Mouse (Mus musculus) gastrocnemius, postnatal 10 days (tissue): ENCODE data around the gene Ropn1l. TPM values are rescaled to one million over a fixed set of nuclear protein-coding genes. Genes with fewer than 3 reads are reported as not detected.
A peak's percentile ranks its signal among the peaks of the same experiment; 100 is the strongest.

Experiments
- DNase-seq: peaks from one replicate; pipeline ENCODE4 v3.0.0; 2021; ENCODE audit warnings: mixed read lengths
- total RNA-seq, 2 experiments: library from RNA; stranded (reverse); gene quantifications; 2 replicates each; pipeline ENCODE4 v1.2.3; 2021

The Ropn1l gene
- total RNA-seq, 2 experiments from 2014 or later = 0.38 TPM; not detected in 1

- no peak for DNase-seq
Measured at GRCm38 (mm10) chr15:31447121-31447520, 6.4 kb downstream of the Ropn1l start.

GRCm38 (mm10) chr15:31442698-31443097, 10.8 kb downstream of the Ropn1l start:
- no peak for DNase-seq

- no peak for DNase-seq
Measured at GRCm38 (mm10) chr15:31441996-31442395, 11.5 kb downstream of the Ropn1l start.

- DNase-seq = no peak
Measured at GRCm38 (mm10) chr15:31436811-31437210, 16.7 kb downstream of the Ropn1l start.

- DNase-seq = no peak
Measured at GRCm38 (mm10) chr15:31436083-31436482, 17.5 kb downstream of the Ropn1l start.

- no peak for DNase-seq
Measured at GRCm38 (mm10) chr15:31433768-31434167, 19.8 kb downstream of the Ropn1l start.

GRCm38 (mm10) chr15:31431847-31432246, 21.7 kb downstream of the Ropn1l start:
- no peak for DNase-seq

GRCm38 (mm10) chr15:31430014-31430413, 23.5 kb downstream of the Ropn1l start:
- DNase-seq = no peak

GRCm38 (mm10) chr15:31429429-31429828, 24.1 kb downstream of the Ropn1l start:
- no peak for DNase-seq

GRCm38 (mm10) chr15:31428571-31428970, 25.0 kb downstream of the Ropn1l start:
- no peak for DNase-seq

- DNase-seq = no peak
Measured at GRCm38 (mm10) chr15:31427390-31427789, 26.1 kb downstream of the Ropn1l start.

GRCm38 (mm10) chr15:31426066-31426706, 27.4 kb downstream of the Ropn1l start:
- DNase-seq = no peak

GRCm38 (mm10) chr15:31422649-31423369, 30.7 kb downstream of the Ropn1l start:
- DNase-seq = no peak

- peak; percentile 31 for DNase-seq
Measured at GRCm38 (mm10) chr15:31419037-31419436, 34.5 kb downstream of the Ropn1l start.

- DNase-seq = no peak
Measured at GRCm38 (mm10) chr15:31418686-31419024, 34.9 kb downstream of the Ropn1l start.

- DNase-seq = peak; percentile 38
Measured at GRCm38 (mm10) chr15:31417796-31418685, 35.5 kb downstream of the Ropn1l start.

GRCm38 (mm10) chr15:31417409-31417795, 36.1 kb downstream of the Ropn1l start:
- DNase-seq = no peak

- no peak for DNase-seq
Measured at GRCm38 (mm10) chr15:31415181-31415580, 38.4 kb downstream of the Ropn1l start.

GRCm38 (mm10) chr15:31414179-31414898, 39.2 kb downstream of the Ropn1l start:
- no peak for DNase-seq

GRCm38 (mm10) chr15:31413662-31414061, 39.9 kb downstream of the Ropn1l start:
- DNase-seq = no peak

GRCm38 (mm10) chr15:31412933-31413332, 40.6 kb downstream of the Ropn1l start:
- DNase-seq = no peak

- no peak for DNase-seq
Measured at GRCm38 (mm10) chr15:31412436-31412835, 41.1 kb downstream of the Ropn1l start.
